Mouse (Mus musculus) midbrain, postnatal 0 days (tissue): ENCODE data around the gene Hs3st3a1. TPM values are rescaled to one million over a fixed set of nuclear protein-coding genes. Genes with fewer than 3 reads are reported as not detected.

Experiments used
- ATAC-seq: fragments of 200-750 bp; cut with Nextera tagmentation; 2 replicates; pipeline ENCODE4 v1.8.0; 2017; ENCODE audit warnings: moderate number of reproducible peaks, mild to moderate bottlenecking, moderate TSS enrichment, moderate library complexity; ENCODE audit not compliant: low FRiP score
- DNase-seq: peaks from one replicate; pipeline ENCODE4 v3.0.0-alpha.2; 2015; ENCODE audit warnings: low spot score
- H3K27ac ChIP-seq: fragments of 300-500 bp; sonication (generic); 2 replicates; pipeline ENCODE4 v1.5.1; 2014; ENCODE audit warnings: low read depth, mild to moderate bottlenecking, low read length, mixed read lengths
- H3K27me3 ChIP-seq: fragments of 300-500 bp; sonication (generic); 2 replicates; pipeline ENCODE4 v1.6.1; 2014; ENCODE audit warnings: low read length, control low read depth, mixed read lengths; ENCODE audit not compliant: insufficient read depth
- H3K36me3 ChIP-seq: fragments of 300-500 bp; sonication (generic); 2 replicates; pipeline ENCODE4 v1.6.1; 2014; ENCODE audit warnings: low read length, control low read depth, mixed read lengths; ENCODE audit not compliant: insufficient read depth
- H3K4me1 ChIP-seq: fragments of 300-500 bp; sonication (generic); 2 replicates; pipeline ENCODE4 v1.6.1; 2014; ENCODE audit warnings: mild to moderate bottlenecking, control low read depth, antibody characterized with exemption, low read length, mixed read lengths; ENCODE audit not compliant: insufficient read depth
- H3K4me2 ChIP-seq: fragments of 300-500 bp; sonication (generic); 2 replicates; pipeline ENCODE4 v1.6.1; 2014; ENCODE audit warnings: low read depth, mild to moderate bottlenecking, low read length, mixed read lengths; ENCODE audit not compliant: poor library complexity, severe bottlenecking
- H3K4me3 ChIP-seq: fragments of 300-500 bp; sonication (generic); 2 replicates; pipeline ENCODE4 v1.5.1; 2014; ENCODE audit warnings: low read depth, mild to moderate bottlenecking, low read length, moderate library complexity
- H3K9ac ChIP-seq: fragments of 300-500 bp; sonication (generic); replicated peaks from 2 replicates; pipeline ENCODE4 v1.6.1; 2014; ENCODE audit warnings: mild to moderate bottlenecking, low read length, moderate library complexity, mixed read lengths; ENCODE audit not compliant: poor library complexity, severe bottlenecking
- H3K9me3 ChIP-seq: fragments of 300-500 bp; sonication (generic); 2 replicates; pipeline ENCODE4 v1.6.1; 2016; ENCODE audit warnings: low read length, control low read depth
- CTCF ChIP-seq: IDR thresholded peaks from 2 replicates; pipeline ENCODE4 v1.5.1; 2016; ENCODE audit warnings: antibody characterized with exemption, mild to moderate bottlenecking
- WGBS: fragments of 180-500 bp; shearing (Covaris S2); extraction: QIAGEN DNeasy Blood & Tissue Kit; methylation state at CpG from one replicate; pipeline ENCODE4 v1.1.7; 2014; 5-methylcytosine and 5-hydroxymethylcytosine counted together
- polyA plus RNA-seq: library from polyadenylated mRNA; unstranded; fragments of >200 nt; fragmentation: Nextera tagmentation; extraction: Ambion mirVana; gene quantifications from 2 replicates; pipeline ENCODE4 v1.2.1, GENCODE M21; 2015
- total RNA-seq: library from RNA; depleted of rRNA; stranded (reverse); fragments of >200 nt; gene quantifications from 2 replicates; pipeline ENCODE4 v1.2.3, GENCODE M21; 2014

Gene Hs3st3a1
- total and polyA plus RNA-seq, 2 experiments from 2014 or later: 0.58 to 6.6 TPM

GRCm38 (mm10) chr11:64461746-64462145 lies 26.6 kb downstream of the Hs3st3a1 start:
- Histone ChIP-seq H3K4me3 (no peak overlapping the region), H3K36me3 (no peaks in the 10 kb centered on the region), H3K9ac (no peak overlapping the region), H3K9me3 (no peaks in the 10 kb centered on the region), H3K27me3 (no peaks in the 10 kb centered on the region), H3K4me1 (no peaks in the 10 kb centered on the region), H3K4me2 (no peak overlapping the region), H3K27ac (no peak overlapping the region)
- no peak for DNase-seq
- TF ChIP-seq CTCF: no peak
- no peak for ATAC-seq
- WGBS: 81% methylated on average over 3 of the region's 3 CpGs

- Histone ChIP-seq H3K27ac (no peak overlapping the region), H3K4me3 (no peak overlapping the region), H3K9ac (no peak overlapping the region), H3K9me3 (no peaks in the 10 kb centered on the region), H3K27me3 (no peaks in the 10 kb centered on the region), H3K4me2 (no peak overlapping the region), H3K36me3 (no peaks in the 10 kb centered on the region), H3K4me1 (no peaks in the 10 kb centered on the region)
- no peak for TF ChIP-seq CTCF
- DNase-seq (no peak), ATAC-seq (no peak)
- 64% methylated on average over 4 of the region's 4 CpGs for WGBS
These were observed 33.6 kb downstream of the Hs3st3a1 start for GRCm38 (mm10) chr11:64468737-64469136.

DNA sequence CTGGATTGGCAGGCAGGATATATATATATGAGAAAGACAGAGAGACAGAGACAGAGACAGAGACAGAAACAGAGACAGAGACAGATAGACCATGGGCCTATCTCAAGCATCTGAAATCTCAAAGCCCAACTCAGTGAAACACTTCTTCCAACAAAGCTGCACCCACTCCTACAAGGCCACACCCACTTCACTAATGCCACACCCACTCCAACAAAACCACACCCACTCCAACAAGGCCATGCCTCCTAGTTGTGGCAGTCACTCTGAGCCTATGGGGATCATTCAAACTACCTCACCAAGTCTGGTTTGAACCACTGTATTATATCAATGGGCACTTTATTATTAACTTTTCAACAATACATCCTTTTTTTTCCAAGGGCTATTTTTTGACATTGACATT lies 35.6 kb downstream of the Hs3st3a1 start:
- no peak overlapping the region for H3K4me2 ChIP-seq
- H3K9me3 ChIP-seq: no peaks in the 10 kb centered on the region
- no peak overlapping the region for H3K9ac ChIP-seq
- H3K36me3 ChIP-seq: no peaks in the 10 kb centered on the region
- no peak for TF ChIP-seq CTCF
- H3K4me1 ChIP-seq: no peaks in the 10 kb centered on the region
- no peak overlapping the region for H3K4me3 ChIP-seq
- H3K27me3 ChIP-seq: no peaks in the 10 kb centered on the region
- H3K27ac ChIP-seq: no peak overlapping the region
- ATAC-seq (no peak), DNase-seq (no peak)

GRCm38 (mm10) chr11:64473679-64474078 lies 38.5 kb downstream of the Hs3st3a1 start:
- Histone ChIP-seq H3K27me3 (no peaks in the 10 kb centered on the region), H3K9ac (no peak overlapping the region), H3K4me3 (no peak overlapping the region), H3K27ac (no peak overlapping the region), H3K36me3 (no peaks in the 10 kb centered on the region), H3K9me3 (no peaks in the 10 kb centered on the region), H3K4me2 (no peak overlapping the region), H3K4me1 (no peaks in the 10 kb centered on the region)
- no peak for DNase-seq
- no peak for TF ChIP-seq CTCF
- 90% methylated on average over 3 of the region's 3 CpGs for WGBS
- no peak for ATAC-seq

DNA sequence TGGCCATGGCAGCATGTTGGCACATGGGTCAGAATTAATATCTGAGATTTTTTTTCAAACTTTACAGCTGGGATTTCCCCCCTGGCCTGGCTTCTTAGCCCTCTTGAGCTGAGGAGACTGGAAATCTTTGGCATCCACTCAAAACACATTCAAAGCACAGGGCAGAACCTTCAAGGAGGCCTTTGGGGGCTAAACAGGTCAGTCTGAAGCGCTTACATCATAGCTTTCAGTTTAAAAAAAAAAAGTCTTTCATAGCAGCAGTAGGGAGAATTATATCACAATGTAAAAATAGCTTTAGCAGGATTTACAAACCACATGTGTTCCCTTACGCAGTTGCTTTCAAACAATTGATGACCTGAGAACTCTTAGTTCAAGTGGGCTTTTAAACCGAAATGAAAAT lies 46.3 kb downstream of the Hs3st3a1 start:
- Histone ChIP-seq H3K4me1 (no peaks in the 10 kb centered on the region), H3K9ac (no peak overlapping the region), H3K27ac (no peak overlapping the region), H3K9me3 (no peaks in the 10 kb centered on the region), H3K27me3 (no peaks in the 10 kb centered on the region), H3K4me2 (no peak overlapping the region), H3K4me3 (no peak overlapping the region), H3K36me3 (no peaks in the 10 kb centered on the region)
- TF ChIP-seq CTCF: no peak
- WGBS: 72% methylated on average over 3 of the region's 3 CpGs
- ATAC-seq: no peak
- DNase-seq: no peak

DNA sequence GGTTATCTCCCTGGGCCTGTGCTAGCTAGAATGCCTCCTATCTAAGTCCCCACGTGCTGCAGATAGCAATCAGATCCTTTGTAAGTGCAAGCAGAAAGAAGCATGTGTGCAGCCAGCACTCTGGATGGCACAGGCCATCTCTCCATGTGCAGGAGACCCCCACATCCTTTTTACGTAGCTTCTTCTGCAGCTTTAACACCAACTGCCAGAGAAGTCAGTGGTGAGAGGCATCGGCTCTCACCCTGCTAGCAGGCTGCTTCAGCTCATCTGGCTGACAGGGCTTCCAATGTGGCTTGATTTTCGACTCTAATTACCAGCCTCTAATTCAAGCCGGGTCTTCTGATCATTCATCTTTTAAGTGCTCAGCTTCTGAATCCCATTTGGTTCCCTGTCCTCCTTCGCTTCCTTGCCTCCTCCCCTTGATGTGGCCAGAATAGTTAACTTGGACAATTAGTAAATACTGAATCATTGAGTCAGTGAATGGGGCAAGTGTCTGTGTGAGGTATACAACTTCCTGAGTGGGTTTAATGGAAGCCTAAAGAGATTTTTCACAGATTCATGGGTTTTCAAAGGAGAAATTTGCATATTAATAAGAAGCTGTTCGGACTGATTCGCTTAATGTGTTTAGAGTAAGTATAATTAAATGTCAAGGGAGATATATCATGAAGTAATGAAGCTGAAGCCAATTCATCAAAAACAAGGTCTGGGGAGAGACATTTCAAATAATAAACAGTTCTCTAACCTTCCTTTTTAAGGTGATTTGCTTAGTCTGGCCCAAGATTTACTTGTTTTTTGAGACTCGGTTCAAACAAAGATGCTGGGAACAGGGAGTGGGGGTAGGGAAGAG lies 54.7 kb downstream of the Hs3st3a1 start:
- H3K27ac ChIP-seq: peak overlapping the region; percentile 43; the same call in 1 of the 2 replicates
- ATAC-seq (no peak), DNase-seq (peak; percentile 60)
- H3K4me3 ChIP-seq: no peak overlapping the region
- WGBS: 23% methylated on average over 9 of the region's 9 CpGs
- TF ChIP-seq CTCF: no peak
- no peaks in the 10 kb centered on the region for H3K27me3 ChIP-seq
- no peak overlapping the region for H3K9ac ChIP-seq
- H3K9me3 ChIP-seq: no peaks in the 10 kb centered on the region
- no peaks in the 10 kb centered on the region for H3K4me1 ChIP-seq
- no peaks in the 10 kb centered on the region for H3K36me3 ChIP-seq
- H3K4me2 ChIP-seq: no peak overlapping the region; the same call in 1 of the 2 replicates
